Mouse (Mus musculus) layer of hippocampus, adult 2 months (tissue): ENCODE data around the gene Krt18. TPM values are rescaled to one million over a fixed set of nuclear protein-coding genes. Genes with fewer than 3 reads are reported as not detected.
"Not testable (repeated sequence)": the region's sequence is repeated elsewhere in the genome, so short reads cannot be mapped to it uniquely, and the experiment has no call there.

Experiments
- DNase-seq, 2 experiments: peaks; one replicate each; pipeline ENCODE4 v3.0.0; 2022; ENCODE audit warnings: low spot score in 2 of 2
- H3K27ac ChIP-seq: fragments of 200-600 bp; 2 replicates; pipeline ENCODE4 v1.8.1; 2022
- H3K4me3 ChIP-seq: fragments of 200-600 bp; 2 replicates; pipeline ENCODE4 v1.8.1; 2022; ENCODE audit warnings: mild to moderate bottlenecking
- CTCF ChIP-seq: fragments of 200-600 bp; conservative IDR thresholded peaks from 2 replicates; pipeline ENCODE4 v1.8.1; 2022; ENCODE audit warnings: antibody characterized with exemption, mild to moderate bottlenecking, moderate library complexity
- total RNA-seq, 2 experiments: library from RNA; stranded (reverse); gene quantifications; 2 replicates each; pipeline ENCODE4 v1.2.3; 2021

The Krt18 gene
- total RNA-seq, 2 experiments from 2014 or later = 0.32 to 0.67 TPM

- no peak overlapping the region for H3K4me3 ChIP-seq
- no peak for TF ChIP-seq CTCF
- DNase-seq = no peak
- H3K27ac ChIP-seq = no peak overlapping the region
These were observed 28.7 kb downstream of the Krt18 start for GRCm38 (mm10) chr15:102056495-102057174.

GRCm38 (mm10) chr15:102065661-102066325, 37.8 kb downstream of the Krt18 start:
- Histone ChIP-seq H3K27ac (no peak overlapping the region), H3K4me3 (no peak overlapping the region)
- DNase-seq = peak; percentile 88 to 96
- TF ChIP-seq CTCF = peak; percentile 100; the same call in 1 of the 2 replicates

GRCm38 (mm10) chr15:102070476-102071467, 42.8 kb downstream of the Krt18 start:
- no peak for TF ChIP-seq CTCF
- H3K4me3 ChIP-seq = no peak overlapping the region
- DNase-seq = no peak
- no peak overlapping the region for H3K27ac ChIP-seq

DNA sequence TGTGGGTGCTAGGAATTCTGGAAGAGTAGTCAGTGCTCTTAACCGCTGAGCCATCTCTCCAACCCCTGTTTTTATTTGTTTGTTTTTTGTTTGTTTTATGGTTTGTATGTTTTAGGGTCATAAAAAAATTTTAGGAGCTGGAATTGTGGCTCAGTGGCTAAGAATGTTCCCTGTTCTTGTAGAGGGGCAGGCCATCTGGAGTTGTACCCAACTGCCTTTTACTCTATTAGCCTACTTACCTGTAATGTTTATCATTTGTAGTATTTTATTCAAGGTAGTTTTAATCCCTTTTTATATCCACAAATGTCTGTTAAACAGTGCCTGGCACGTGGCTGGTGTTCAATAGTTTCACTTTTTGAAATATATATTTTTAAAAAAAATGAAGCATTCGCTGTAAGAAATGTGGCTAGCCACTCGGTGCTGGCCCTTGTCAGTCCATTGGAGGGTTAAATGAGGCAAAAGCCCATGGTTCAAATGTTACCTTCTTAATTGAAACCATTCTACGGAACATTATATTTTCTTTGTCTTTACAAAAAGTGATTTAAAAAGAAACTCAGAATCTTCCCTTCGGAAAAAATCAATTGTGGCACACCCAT, 45.1 kb downstream of the Krt18 start:
- H3K4me3 ChIP-seq = peak overlapping the region; percentile 84
- DNase-seq = no peak
- peak overlapping the region; percentile 98 for H3K27ac ChIP-seq
- TF ChIP-seq CTCF = no peak

DNA sequence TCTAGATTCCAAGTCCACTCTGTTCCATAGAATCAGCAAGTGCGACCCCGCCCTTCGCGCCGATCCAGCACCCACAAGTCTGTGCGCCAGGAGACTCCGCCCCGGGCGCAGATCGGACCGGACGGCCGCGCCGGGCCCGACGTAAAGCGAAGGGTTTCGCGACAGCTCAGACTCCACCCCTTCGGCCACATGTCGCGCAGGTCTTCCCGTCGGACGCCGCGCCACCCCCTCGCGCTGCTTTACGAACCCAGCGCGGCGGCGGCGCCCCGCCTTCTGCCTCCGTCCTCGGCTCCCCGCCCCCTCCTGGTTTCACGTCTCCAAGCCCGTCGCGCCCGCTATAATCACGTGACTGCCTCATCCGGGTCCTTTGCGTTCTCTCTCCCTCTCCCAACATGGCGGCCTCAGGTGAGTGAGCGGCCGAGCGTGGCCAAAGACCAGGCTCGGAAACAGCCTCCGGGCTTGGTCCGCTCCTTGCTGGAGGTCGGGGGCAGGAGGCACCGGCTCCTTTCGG, 45.6 kb downstream of the Krt18 start, which contains the start of gene Eif4b:
Eif4b (plus strand) TSS at position 215 of the 511 bp plus-strand sequence.
- Histone ChIP-seq H3K4me3 (peak within 1 kb of the TSS; percentile 84), H3K27ac (peak within 1 kb of the TSS; percentile 98)
- peak; percentile 98 to 99 for DNase-seq
- 0 out of 2 replicates have a peak, but pooled peaks have one; percentile 7 for TF ChIP-seq CTCF

- Histone ChIP-seq H3K27ac (peak overlapping the region; percentile 98), H3K4me3 (peak overlapping the region; percentile 84)
- no peak for TF ChIP-seq CTCF
- DNase-seq = peak in 1 of 2 experiments; percentile 54
These were observed 46.2 kb downstream of the Krt18 start for GRCm38 (mm10) chr15:102074070-102074731.

- TF ChIP-seq CTCF = no peak
- peak overlapping the region; percentile 98; the same call in 1 of the 2 replicates for H3K27ac ChIP-seq
- DNase-seq = no peak
- peak overlapping the region; percentile 84 for H3K4me3 ChIP-seq
These were observed 47.1 kb downstream of the Krt18 start for GRCm38 (mm10) chr15:102074876-102075585.

- no peak for DNase-seq
- H3K27ac ChIP-seq = no peak overlapping the region
- H3K4me3 ChIP-seq = no peak overlapping the region
- TF ChIP-seq CTCF = no peak
These were observed 49.2 kb downstream of the Krt18 start for GRCm38 (mm10) chr15:102077111-102077677.

DNA sequence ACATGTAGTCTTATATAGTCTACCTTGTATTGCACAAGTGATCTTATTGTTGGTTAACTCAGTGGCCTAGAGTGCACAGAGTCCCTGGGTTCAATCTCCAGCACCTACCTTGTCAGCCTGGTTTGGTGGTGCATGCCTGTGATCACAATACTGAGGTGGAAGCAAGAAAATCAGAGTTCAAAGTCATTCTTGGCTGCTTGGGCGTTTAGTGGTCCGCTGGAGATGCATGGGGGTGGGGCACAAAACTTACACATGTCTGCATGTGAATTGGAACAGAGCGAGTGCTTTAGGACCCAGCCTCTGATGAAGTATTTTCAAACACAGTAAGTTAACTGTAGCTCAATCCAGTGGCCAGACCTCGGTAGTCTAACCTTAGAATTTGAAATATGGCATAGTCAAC, 51.2 kb downstream of the Krt18 start:
- DNase-seq = no peak
- TF ChIP-seq CTCF = no peak
- Histone ChIP-seq H3K4me3 (no peak overlapping the region), H3K27ac (no peak overlapping the region)

GRCm38 (mm10) chr15:102079924-102080323, 51.9 kb downstream of the Krt18 start:
- DNase-seq, H3K4me3 ChIP-seq: not testable (repeated sequence)

GRCm38 (mm10) chr15:102080429-102080828, 52.4 kb downstream of the Krt18 start:
- DNase-seq = no peak
- peak; percentile 54 for TF ChIP-seq CTCF

More at GRCm38 (mm10) chr15:102079924-102080323, 51.9 kb downstream of the Krt18 start:
- not testable (repeated sequence) for H3K27ac ChIP-seq

More at GRCm38 (mm10) chr15:102080429-102080828, 52.4 kb downstream of the Krt18 start:
- no peak overlapping the region for H3K4me3 ChIP-seq
- no peak overlapping the region for H3K27ac ChIP-seq

Other genes with a start within 250 kb of the Krt18 start
- gene Krt72, start 241.7 kb upstream of the Krt18 start, total RNA-seq = not detected
- 1 to 10 TPM; 6.3 to 8.0 TPM for gene Krt73, start 225.8 kb upstream of the Krt18 start, total RNA-seq
- gene Krt2, start 210.0 kb upstream of the Krt18 start, total RNA-seq = 1 to 10 TPM; 7.0 to 8.0 TPM
- 1 to 10 TPM; 1.6 to 3.9 TPM for gene Krt1, start 177.4 kb upstream of the Krt18 start, total RNA-seq
- 10 to 100 TPM; 13.3 to 16.2 TPM for gene Krt77, start 158.5 kb upstream of the Krt18 start, total RNA-seq
- gene Krt76, start 135.3 kb upstream of the Krt18 start, total RNA-seq = not detected
- gene Krt4, start 103.4 kb upstream of the Krt18 start, total RNA-seq = not detected
- not detected for gene Krt79, start 87.9 kb upstream of the Krt18 start, total RNA-seq
- gene Krt78, start 73.9 kb upstream of the Krt18 start, total RNA-seq = not detected
- gene Krt8, start 23.7 kb upstream of the Krt18 start, total RNA-seq = under 1 TPM in 1 of 2 experiments, not detected in 1; 0.26 TPM
- gene Eif4b, start 45.6 kb downstream of the Krt18 start, total RNA-seq = 100 to 1,000 TPM; 196 to 199 TPM
- gene Tns2, start 72.2 kb downstream of the Krt18 start, total RNA-seq = 10 to 100 TPM; 18.4 to 25.0 TPM
- 100 to 1,000 TPM; 151 to 155 TPM for gene Spryd3, start 108.1 kb downstream of the Krt18 start, total RNA-seq
- 1 to 10 TPM; 6.9 to 7.7 TPM for gene Igfbp6, start 116.2 kb downstream of the Krt18 start, total RNA-seq
- not detected for gene Soat2, start 122.3 kb downstream of the Krt18 start, total RNA-seq
- gene Zfp740, start 175.1 kb downstream of the Krt18 start, total RNA-seq = 10 to 100 TPM; 68.3 to 76.5 TPM
- 10 to 100 TPM; 39.5 to 40.4 TPM for gene Csad, start 176.5 kb downstream of the Krt18 start, total RNA-seq
- 1 to 10 TPM; 1.0 to 3.9 TPM for gene Itgb7, start 203.8 kb downstream of the Krt18 start, total RNA-seq
- gene Rarg, start 229.3 kb downstream of the Krt18 start, total RNA-seq = 10 to 100 TPM; 12.2 to 14.1 TPM
- not detected for gene Gm9918, start 242.4 kb downstream of the Krt18 start, total RNA-seq